Mouse (Mus musculus): Measurements from ENCODE around the gene Etv3.
"Not testable (repeated sequence)": the region's sequence is repeated elsewhere in the genome, so short reads cannot be mapped to it uniquely, and the experiment has no call there.

The Etv3 gene

GRCm38 (mm10) chr3:87518425-87518824 lies 6.8 kb upstream of the Etv3 start:
- DNase-seq (ENCODE audit: low read depth, low spot score), result no peak

GRCm38 (mm10) chr3:87521126-87521525 lies 4.1 kb upstream of the Etv3 start:
- no peak for DNase-seq (ENCODE audit: low read depth, low spot score)

- no peak for DNase-seq (ENCODE audit: low read depth, low spot score)
Observed at GRCm38 (mm10) chr3:87521833-87522232, 3.4 kb upstream of the Etv3 start.

- DNase-seq (ENCODE audit: low read depth, low spot score), result no peak
Observed at GRCm38 (mm10) chr3:87523701-87524100, 1.5 kb upstream of the Etv3 start.

DNA sequence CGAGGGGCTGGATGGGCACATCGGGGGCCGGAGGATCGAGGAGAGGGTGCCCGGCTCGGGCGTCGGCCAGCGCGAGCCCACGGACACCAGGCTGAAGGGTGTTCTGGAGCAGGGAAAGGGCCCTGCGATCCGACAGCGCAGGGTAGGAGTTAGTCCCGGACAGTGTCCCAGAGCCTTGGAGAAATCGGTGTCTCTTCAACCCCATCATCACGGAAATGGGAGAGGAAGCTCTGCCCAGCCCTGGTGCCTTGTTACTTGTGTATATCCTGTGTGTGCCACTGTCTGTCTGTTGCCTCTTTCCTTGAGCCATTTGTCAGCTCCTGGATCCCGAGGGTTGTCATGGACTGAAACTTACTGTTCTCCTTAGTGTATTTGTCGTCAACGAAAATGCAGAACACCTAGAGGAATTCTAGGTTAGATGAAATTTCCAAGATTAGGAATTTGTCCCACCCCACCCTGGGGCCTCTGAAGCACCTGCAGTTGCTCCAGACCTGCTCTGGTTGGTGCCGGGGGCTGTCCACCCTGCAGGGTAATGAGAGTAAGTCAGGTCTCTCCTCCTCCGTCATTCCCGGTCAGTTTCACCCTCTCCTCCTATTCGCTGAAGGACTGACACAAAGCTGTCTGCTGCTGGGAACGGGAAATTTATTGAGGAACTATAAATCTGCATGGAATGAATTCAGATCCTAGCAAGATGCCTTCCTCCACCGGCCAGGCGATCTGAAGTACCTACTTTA lies 797 bp downstream of the Etv3 start:
- no peak for DNase-seq (ENCODE audit: low read depth, low spot score)

DNA sequence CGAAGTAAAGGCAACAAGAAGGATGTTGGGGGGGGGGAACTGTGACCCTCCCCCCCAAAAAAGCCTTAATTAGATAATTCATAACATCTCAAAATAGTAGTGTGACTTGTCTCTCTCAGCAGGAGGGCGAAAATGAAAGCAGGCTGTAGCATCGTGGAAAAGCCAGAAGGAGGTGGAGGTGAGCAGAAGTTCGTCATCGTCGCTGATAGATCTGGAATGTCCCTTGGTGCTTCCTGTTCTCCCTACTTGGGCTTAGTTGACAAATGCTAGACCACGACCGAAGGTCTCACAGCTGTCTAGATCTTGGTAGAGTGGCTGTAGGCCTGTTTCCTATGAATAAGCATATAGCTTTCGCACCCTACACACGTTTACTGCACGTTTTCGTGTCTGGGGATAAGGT lies 1.9 kb downstream of the Etv3 start:
- DNase-seq (ENCODE audit: low read depth, low spot score), result no peak

- DNase-seq (ENCODE audit: low read depth, low spot score), result no peak
Observed at GRCm38 (mm10) chr3:87528021-87528420, 2.8 kb downstream of the Etv3 start.

DNA sequence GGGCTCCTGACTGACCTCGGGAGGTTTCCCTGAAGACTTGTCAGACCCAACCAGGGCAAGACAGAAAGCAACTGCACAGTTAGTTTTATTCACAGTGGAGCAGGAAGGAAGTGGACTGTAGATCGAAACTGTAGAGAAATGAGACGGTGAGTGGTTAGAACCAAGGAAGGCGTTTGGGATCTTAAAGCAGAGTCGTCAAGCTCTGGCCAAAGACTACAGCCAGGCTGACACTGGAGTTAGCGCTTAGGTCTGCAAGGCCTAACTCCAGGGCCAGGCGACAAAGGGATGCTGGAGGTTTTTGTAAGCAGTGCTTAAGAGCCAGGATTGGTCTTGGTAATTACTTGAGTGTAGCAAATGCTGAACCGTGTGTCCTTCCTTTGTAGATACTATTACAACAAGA lies 3.6 kb downstream of the Etv3 start:
- no peak for DNase-seq (ENCODE audit: low read depth, low spot score)

DNA sequence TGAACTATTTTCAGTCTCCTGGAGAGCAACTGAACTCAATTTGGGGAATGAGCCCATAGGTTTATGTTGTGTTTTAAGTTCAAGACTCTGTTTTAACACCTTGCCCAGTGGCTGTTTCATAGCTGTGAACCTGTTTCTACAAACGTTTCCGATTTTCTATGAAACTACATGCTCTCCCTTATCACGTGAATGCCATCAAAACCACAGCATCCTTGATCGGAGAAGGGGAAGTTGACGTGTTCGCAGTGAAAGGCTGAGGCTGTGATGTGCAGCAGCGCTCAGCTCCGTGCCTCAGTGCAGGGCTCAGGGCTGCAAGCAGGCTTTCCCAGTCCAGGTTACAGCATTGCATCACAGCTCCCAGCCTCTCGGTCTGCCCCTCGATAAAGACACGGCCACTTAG lies 4.4 kb downstream of the Etv3 start:
- no peak for DNase-seq (ENCODE audit: low read depth, low spot score)

GRCm38 (mm10) chr3:87530234-87530633 lies 5.0 kb downstream of the Etv3 start:
- no peak for DNase-seq (ENCODE audit: low read depth, low spot score)

DNA sequence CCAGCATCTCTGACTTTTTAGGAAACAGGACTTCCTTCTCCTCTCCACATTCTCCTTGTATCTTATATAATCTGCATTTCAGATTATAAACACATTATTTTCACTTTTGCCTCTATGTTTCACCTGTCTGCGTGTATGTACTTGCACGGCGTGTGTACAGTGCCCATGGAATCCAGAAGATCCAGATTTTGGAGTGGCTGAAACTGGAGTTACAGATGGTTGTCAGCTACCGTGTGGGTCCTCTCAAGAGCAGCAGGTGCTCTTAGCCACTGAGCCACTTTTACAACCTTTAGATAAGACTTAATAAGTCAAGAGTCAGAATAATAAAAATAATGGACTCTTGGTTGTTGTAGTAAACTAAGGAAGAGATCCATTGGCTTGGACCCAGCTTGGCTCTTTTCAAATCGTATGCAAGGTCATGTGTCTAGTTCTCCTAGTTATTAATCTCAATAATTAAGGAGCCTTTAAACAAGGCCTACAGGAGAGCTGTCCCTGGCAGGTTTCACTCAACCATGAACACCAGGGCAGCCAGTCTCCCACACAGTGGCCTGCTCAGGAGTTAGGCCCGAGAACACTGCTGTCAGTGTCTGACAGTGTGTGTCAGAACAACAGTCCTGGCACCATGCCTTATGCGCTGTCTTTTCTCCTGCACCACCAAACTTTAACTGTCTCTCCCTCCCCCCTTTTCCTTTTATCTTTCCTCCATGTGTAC lies 8.6 kb downstream of the Etv3 start:
- DNase-seq (ENCODE audit: low read depth, low spot score), result no peak

GRCm38 (mm10) chr3:87538034-87538433 lies 12.8 kb downstream of the Etv3 start:
- no peak for DNase-seq (ENCODE audit: low read depth, low spot score)

DNA sequence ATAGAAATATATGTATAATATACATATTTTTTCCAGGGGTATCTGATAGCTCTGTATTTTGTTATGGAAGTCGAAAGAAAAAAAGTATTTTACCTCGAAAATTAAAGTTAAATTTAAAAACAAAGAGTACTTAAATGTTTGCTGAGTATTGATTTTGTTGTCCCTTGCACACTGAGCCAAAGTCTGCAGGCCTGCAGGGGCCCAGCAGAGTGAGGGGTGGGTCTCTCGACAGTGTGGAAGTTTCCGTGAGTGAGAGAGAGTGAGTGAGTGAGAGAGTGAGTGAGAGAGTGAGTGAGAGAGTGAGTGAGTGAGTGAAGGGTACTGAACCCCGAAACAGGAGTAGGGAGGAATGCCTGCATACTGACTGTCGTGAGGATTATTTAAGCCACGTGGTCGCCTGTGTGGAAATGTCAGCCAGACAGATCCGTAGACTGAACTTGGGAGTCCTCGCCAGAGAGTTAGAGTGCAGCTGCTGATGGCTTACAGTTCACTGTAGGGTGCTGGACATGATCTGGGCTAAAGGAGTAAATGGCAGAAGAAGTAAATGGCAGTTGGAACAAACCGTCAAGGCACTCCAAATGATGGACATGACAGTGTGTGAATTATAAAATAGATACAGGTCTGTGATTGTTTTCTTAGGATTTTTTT lies 14.9 kb downstream of the Etv3 start:
- no peak for DNase-seq (ENCODE audit: low read depth, low spot score)

- no peak for DNase-seq (ENCODE audit: low read depth, low spot score)
Observed at GRCm38 (mm10) chr3:87540714-87541113, 15.5 kb downstream of the Etv3 start.

GRCm38 (mm10) chr3:87542481-87543215 lies 17.4 kb downstream of the Etv3 start:
- DNase-seq (ENCODE audit: low read depth, low spot score), result no peak

- DNase-seq (ENCODE audit: low read depth, low spot score), result no peak
Observed at GRCm38 (mm10) chr3:87545554-87545953, 20.3 kb downstream of the Etv3 start.

DNA sequence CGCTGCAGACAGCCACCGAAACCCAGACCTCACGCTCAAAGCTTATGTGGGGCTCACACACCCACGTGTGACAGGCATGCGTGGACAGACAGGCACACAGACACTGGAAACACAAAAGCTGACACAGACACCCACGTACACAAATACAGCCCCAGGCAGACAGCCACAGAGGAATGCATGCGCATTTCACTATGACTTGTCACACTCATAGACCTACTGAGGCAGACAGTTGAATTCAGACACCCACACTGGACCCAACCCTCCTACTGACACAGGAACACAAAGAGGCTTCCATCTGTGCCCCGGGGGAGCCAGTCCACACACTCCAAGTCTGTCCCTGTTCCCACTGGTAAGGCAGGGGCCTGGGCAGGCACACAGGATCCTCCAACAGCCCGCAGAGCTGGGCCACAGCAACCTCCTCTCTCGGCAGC lies 21.1 kb downstream of the Etv3 start:
- no peak for DNase-seq (ENCODE audit: low read depth, low spot score)

- DNase-seq (ENCODE audit: low read depth, low spot score), result no peak
Observed at GRCm38 (mm10) chr3:87549908-87550307, 24.7 kb downstream of the Etv3 start.

- no peak for DNase-seq (ENCODE audit: low read depth, low spot score)
Observed at GRCm38 (mm10) chr3:87552327-87552726, 27.1 kb downstream of the Etv3 start.

DNA sequence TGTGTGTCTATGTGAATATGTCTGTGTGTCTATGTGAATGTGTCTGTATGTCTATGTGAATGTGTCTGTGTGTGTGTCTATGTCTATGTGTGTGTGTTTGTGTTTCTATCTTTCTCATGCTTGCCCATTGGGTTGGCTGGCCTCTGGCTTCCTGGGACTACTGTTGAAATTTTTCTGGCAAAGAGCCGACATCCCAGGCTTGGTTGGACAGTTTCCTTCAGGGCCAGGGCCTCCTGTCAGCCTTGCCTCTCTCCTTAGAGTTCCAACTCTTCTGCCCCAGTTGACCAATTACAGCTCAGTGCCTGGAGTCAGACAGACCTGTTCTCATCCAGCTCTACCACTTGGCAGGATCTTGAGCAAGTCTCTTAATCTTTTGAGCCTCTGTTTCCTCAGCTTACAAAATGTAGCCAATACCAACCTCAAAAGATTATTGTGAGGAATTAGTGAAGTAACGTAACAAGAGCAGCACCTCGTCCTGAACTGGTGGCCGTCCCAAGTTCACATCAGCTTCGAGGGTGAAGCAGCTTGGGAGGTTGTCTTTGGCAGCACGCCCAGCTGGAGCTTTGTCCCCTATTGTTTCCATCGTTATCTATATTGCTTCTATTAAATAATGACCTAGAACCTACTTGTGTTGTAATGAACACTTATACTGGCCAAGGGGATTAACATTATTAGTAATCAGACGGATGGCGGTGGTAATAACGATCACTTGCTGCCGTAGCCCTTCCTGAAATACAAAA lies 28.2 kb downstream of the Etv3 start:
- no peak for DNase-seq (ENCODE audit: low read depth, low spot score)

DNA sequence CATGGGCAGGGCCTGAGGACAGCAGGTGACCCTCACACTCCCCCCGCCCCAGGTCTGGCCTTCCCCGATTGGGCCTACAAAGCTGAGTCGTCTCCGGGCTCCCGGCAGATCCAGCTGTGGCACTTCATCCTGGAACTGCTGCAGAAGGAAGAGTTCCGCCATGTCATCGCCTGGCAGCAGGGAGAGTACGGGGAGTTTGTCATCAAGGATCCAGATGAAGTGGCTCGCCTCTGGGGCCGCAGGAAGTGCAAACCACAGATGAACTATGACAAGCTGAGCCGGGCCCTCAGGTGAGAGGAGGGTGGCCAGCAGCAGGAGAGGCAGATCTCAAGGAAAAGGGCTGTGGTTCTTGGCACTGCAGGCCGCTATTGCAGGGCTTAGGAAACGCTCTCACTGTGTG lies 29.7 kb downstream of the Etv3 start:
- DNase-seq (ENCODE audit: low read depth, low spot score), result not testable (repeated sequence)
